Mouse (Mus musculus) small intestine, adult 2 months (tissue): ENCODE data around the gene Clec10a. TPM values are rescaled to one million over a fixed set of nuclear protein-coding genes. Genes with fewer than 3 reads are reported as not detected.
A peak's percentile ranks its signal among the peaks of the same experiment; 100 is the strongest.
"Not testable (repeated sequence)": the region's sequence is repeated elsewhere in the genome, so short reads cannot be mapped to it uniquely, and the experiment has no call there.

Experiments used
- H3K27ac ChIP-seq: fragments of 200-500 bp; 2 replicates; pipeline ENCODE4 v1.5.1; 2012; ENCODE audit warnings: low read depth, low read length, control low read depth, inconsistent platforms; ENCODE audit not compliant: insufficient read depth
- H3K27me3 ChIP-seq: fragments of 200-500 bp; 2 replicates; pipeline ENCODE4 v1.6.1; 2012; ENCODE audit warnings: mild to moderate bottlenecking, moderate library complexity, low read length, inconsistent platforms; ENCODE audit not compliant: control insufficient read depth, insufficient read depth
- H3K36me3 ChIP-seq: fragments of 200-500 bp; 2 replicates; pipeline ENCODE4 v1.6.1; 2012; ENCODE audit warnings: mild to moderate bottlenecking, low read length, control low read depth, inconsistent platforms; ENCODE audit not compliant: control insufficient read depth, insufficient read depth
- H3K4me1 ChIP-seq: fragments of 200-500 bp; 2 replicates; pipeline ENCODE4 v1.6.1; 2012; ENCODE audit warnings: low read length, inconsistent platforms, mixed read lengths; ENCODE audit not compliant: control insufficient read depth, insufficient read depth, insufficient read length
- H3K4me3 ChIP-seq: fragments of 200-500 bp; 2 replicates; pipeline ENCODE4 v1.5.1; 2012; ENCODE audit warnings: low read depth, mild to moderate bottlenecking, control low read depth, inconsistent platforms, low read length, moderate library complexity
- CTCF ChIP-seq: fragments of 200-500 bp; IDR thresholded peaks from 2 replicates; pipeline ENCODE4 v1.5.1; 2012; ENCODE audit warnings: low read depth, mild to moderate bottlenecking, control low read depth, inconsistent platforms, low read length, moderate library complexity, mixed read lengths; ENCODE audit not compliant: insufficient replicate concordance, insufficient read length; ENCODE audit errors: extremely low read depth
- POLR2A ChIP-seq: fragments of 200-500 bp; IDR thresholded peaks from 2 replicates; pipeline ENCODE4 v1.6.1; 2012; ENCODE audit warnings: low read depth, mild to moderate bottlenecking, control low read depth, inconsistent platforms, low read length, moderate library complexity
- WGBS: fragments of 180-500 bp; shearing (Covaris S2); methylation state at CpG from one replicate; pipeline ENCODE4 v1.1.7; 2018; 5-methylcytosine and 5-hydroxymethylcytosine counted together
- polyA plus RNA-seq: library from polyadenylated mRNA; depleted of rRNA; stranded (reverse); fragments of >200 nt; gene quantifications from 2 replicates; pipeline ENCODE4 v1.2.3, GENCODE M21; 2012; rRNA removed

Gene Clec10a
- 0.24 and 1.0 TPM in 2 replicates for polyA plus RNA-seq

DNA sequence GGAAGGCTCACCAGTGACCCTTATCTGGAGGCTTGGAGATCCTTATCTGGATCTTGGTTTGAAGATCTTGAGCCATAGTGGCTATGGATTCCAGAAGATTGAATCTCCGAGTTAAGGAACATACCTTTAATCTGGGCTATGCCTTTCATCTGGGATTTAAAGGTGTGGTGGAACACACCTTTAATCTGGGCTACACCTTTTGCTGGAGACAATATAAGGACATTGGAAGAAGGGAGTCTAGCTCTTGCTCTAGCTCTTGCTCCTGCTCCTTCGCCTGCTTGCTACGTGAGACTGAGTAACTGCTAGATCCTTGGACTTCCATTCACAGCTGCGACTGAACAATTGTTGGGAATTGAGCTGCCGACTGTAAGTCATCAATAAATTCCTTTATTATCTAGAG lies at the start of gene Clec10a:
Clec10a (plus strand) TSS at position 301 of the 400 bp plus-strand sequence.
- no CpG with 5 or more reads among the region's 5 CpGs for WGBS
- H3K27me3 ChIP-seq, result not testable (repeated sequence)

GRCm38 (mm10) chr11:70107085-70107484 lies 48.9 kb upstream of the Clec10a start:
- Histone ChIP-seq H3K4me1 (no peaks in the 10 kb centered on the region), H3K27ac (no peak overlapping the region), H3K4me3 (no peak overlapping the region), H3K36me3 (no peaks in the 10 kb centered on the region), H3K27me3 (no peaks in the 10 kb centered on the region; the same call in 1 of the 2 replicates)
- TF ChIP-seq CTCF, result no peak
- TF ChIP-seq POLR2A, result no peak
- 50% methylated on average over 8 of the region's 8 CpGs for WGBS

More for the DNA sequence above, at the start of gene Clec10a:
- H3K36me3 ChIP-seq, H3K27ac ChIP-seq, H3K4me3 ChIP-seq, H3K4me1 ChIP-seq: not testable (repeated sequence)

DNA sequence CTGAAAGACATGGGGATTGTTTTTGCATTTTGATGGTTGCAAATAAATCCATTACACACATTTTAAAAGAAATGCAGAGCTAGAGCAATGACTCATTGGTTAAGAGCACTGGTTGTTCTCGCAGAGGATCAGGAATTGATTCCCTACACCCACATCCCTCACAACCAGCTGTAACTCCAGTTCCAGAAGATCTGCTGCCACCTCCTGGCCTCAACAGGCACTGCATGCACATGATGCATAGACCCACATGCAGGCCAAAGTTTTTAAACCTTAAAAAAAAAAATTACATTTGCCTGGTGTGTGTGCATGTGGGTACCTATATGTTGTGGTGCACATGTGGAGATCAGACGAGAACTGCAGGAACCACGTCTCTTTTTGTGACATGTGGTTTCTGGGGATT lies 45.9 kb upstream of the Clec10a start:
- 69% methylated on average over 3 of the region's 3 CpGs for WGBS
- no peak overlapping the region for H3K27ac ChIP-seq
- H3K36me3 ChIP-seq, result no peaks in the 10 kb centered on the region
- H3K4me3 ChIP-seq, result no peak overlapping the region
- H3K27me3 ChIP-seq, result no peaks in the 10 kb centered on the region
- H3K4me1 ChIP-seq, result peaks cover 6% of the 10 kb centered on the region
- TF ChIP-seq CTCF, result peak; percentile 67; the same call in 1 of the 2 replicates
- no peak for TF ChIP-seq POLR2A

DNA sequence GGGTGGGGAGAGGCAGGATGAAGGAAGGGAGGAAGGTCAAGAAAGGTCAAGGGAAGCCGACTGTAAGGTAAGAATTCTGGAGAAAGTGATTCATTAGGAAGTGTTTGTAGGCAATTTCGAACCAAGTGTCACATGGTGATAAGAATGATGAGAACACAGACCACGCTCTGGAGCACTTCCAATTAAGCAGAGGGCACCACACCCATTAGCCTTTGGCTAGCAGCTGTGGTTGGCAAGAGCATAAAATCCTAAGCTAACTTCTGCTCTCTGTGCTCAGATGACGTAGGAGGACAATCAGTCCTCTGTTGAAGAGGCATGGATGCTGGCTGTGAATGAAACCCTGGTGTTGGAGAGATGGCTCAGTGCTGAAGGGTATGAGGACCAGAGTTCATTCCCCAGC lies 41.4 kb upstream of the Clec10a start:
- Histone ChIP-seq H3K27me3 (no peaks in the 10 kb centered on the region), H3K4me3 (no peak overlapping the region), H3K27ac (no peak overlapping the region), H3K4me1 (peaks cover 6% of the 10 kb centered on the region), H3K36me3 (no peaks in the 10 kb centered on the region)
- no peak for TF ChIP-seq CTCF
- TF ChIP-seq POLR2A, result no peak
- WGBS, result 8% methylated on average over 4 of the region's 4 CpGs

- Histone ChIP-seq H3K27ac (no peak overlapping the region), H3K4me3 (no peak overlapping the region), H3K4me1 (peaks cover 6% of the 10 kb centered on the region), H3K36me3 (no peaks in the 10 kb centered on the region), H3K27me3 (no peaks in the 10 kb centered on the region)
- WGBS, result 95% methylated on average over 3 of the region's 3 CpGs
- TF ChIP-seq POLR2A (no peak), CTCF (no peak)
Observed at GRCm38 (mm10) chr11:70115901-70116300, 40.1 kb upstream of the Clec10a start.

- H3K27ac ChIP-seq, result no peak within 1 kb of the TSS
- no peaks in the 10 kb centered on the region for H3K4me1 ChIP-seq
- no peaks in the 10 kb centered on the region for H3K36me3 ChIP-seq
- TF ChIP-seq CTCF, result no peak
- no peak for TF ChIP-seq POLR2A
- 50% methylated on average over 9 of the region's 9 CpGs for WGBS
- H3K4me3 ChIP-seq, result no peak within 1 kb of the TSS
- no peaks in the 10 kb centered on the region for H3K27me3 ChIP-seq
Observed at GRCm38 (mm10) chr11:70129926-70130379, 26.0 kb upstream of the Clec10a start, which contains the start of gene Mgl2. Gene Mgl2 (plus strand): TSS chr11:70130329.

- 71% methylated on average over 3 of the region's 3 CpGs for WGBS
- not testable (repeated sequence) for H3K27me3 ChIP-seq, H3K36me3 ChIP-seq, H3K4me1 ChIP-seq, H3K27ac ChIP-seq, H3K4me3 ChIP-seq
Observed at GRCm38 (mm10) chr11:70135001-70135400, 21.0 kb upstream of the Clec10a start.

- 87% methylated on average over 8 of the region's 8 CpGs for WGBS
- H3K4me1 ChIP-seq, H3K27ac ChIP-seq, H3K27me3 ChIP-seq, H3K4me3 ChIP-seq, H3K36me3 ChIP-seq: not testable (repeated sequence)
Observed at GRCm38 (mm10) chr11:70135925-70136324, 20.1 kb upstream of the Clec10a start.
